Mouse (Mus musculus) skeletal muscle tissue, adult 2 months (tissue): Measurements from ENCODE around the gene Gm4778.
"Not testable (repeated sequence)": the region's sequence is repeated elsewhere in the genome, so short reads cannot be mapped to it uniquely, and the experiment has no call there.

Experiments
- DNase-seq: peaks from one replicate; pipeline ENCODE4 v3.0.0-alpha.2; 2012; ENCODE audit warnings: low read depth, low spot score

Gm4778 gene

DNA sequence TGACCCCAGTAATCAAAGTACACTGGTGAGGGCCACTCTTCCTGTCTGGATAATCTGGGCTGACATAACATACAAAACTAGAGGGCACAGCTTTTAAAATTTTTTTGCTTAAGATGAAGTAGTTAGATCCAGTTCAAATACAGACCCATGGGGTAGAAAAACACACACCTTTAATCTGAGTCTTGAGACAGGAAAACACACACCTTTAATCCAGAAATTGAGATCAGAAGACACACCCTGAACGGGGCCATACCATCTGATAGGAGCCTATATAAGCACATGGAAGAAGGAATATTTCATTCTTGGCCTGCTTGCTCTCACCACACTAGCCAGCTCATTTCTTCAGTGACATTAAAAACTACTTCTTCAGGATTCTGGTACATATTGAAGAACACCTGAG, at the start of gene Gm4778:
Gm4778 (plus strand) TSS at position 301 of the 400 bp plus-strand sequence.
- DNase-seq: not testable (repeated sequence)

- DNase-seq: no peak
Observed at GRCm38 (mm10) chr3:94260598-94260997, 3.2 kb upstream of the Gm4778 start.

GRCm38 (mm10) chr3:94275991-94276390, 12.2 kb downstream of the Gm4778 start:
- DNase-seq: no peak

DNA sequence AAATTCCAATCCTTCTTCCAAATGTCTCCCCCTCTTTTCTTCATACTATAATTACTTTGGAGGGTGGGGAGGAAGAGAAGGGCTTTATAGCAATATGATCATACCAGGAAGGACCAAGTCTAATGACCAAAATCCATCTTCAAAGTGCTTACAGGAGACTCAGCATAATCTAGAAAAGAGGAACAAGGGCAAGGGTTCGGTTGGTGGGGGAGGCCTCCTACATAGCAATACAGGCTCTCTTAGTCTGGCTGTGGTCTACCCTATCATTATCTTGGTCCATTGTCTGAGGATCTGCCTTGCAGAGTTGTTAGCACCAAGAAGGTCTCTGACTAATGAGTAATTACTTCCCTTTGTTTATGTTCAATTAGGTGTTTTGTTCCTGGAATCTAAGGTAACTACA, 41.6 kb downstream of the Gm4778 start:
- no peak for DNase-seq

DNA sequence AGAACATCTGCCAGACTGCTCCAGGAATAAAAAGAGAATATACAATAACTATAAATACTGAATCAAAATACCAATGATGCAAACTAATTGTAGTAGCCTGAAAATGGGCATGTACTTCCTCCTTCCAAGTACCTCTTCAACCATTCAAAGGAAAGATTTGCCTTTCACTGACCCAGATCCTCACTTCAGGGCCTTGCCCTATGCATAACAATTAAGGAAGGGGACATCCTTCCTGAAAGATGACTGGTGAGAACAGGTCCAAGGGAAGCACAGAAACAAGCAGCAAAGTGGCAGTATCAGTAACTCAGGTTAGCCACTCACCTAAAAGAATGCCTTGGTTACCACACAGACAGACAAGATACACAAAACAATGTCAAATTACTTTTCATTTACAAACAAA, 43.1 kb downstream of the Gm4778 start:
- DNase-seq: no peak

- DNase-seq: peak; percentile 97
Observed at GRCm38 (mm10) chr3:94309633-94310363, 46.0 kb downstream of the Gm4778 start, which contains the start of gene Them4. Gene Them4 (plus strand): TSS chr3:94310089.

DNA sequence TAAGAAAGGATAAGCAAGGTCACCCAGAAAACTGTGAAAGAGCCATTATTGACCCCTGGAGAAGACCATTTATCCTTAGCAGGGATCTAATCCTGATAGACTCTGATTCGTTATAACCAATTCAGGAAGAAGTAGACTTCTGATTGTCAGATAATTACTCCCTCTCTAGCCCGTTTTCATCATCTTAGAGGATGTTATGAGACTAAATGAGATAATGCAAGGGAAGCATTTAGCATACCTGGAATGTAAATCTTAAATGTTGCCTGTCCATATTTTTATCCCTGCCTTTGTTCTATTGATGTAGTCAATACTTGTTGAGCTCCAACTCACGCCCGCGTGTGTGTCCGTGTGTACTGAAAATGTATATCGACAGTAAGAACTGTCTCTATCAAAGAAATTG, 46.7 kb downstream of the Gm4778 start:
- no peak for DNase-seq

DNA sequence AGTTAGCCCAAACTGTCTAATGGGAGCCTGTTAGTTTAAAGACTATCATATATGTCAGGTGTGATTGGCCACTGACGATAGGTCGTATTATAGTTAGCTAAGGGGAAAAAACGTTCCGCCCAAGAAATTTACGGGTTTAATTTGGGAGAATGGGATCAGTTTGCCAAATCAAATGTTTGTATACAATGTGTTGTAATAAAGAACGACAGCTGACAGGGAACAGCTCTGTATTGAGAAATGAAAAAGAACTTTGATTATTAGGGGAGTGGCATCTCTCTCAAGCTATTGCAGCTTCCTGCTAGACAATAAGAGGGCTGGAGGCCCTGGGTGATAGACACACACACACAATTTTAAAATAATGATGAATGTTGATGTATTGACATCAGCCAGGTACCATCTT, 47.1 kb downstream of the Gm4778 start:
- DNase-seq: no peak

DNA sequence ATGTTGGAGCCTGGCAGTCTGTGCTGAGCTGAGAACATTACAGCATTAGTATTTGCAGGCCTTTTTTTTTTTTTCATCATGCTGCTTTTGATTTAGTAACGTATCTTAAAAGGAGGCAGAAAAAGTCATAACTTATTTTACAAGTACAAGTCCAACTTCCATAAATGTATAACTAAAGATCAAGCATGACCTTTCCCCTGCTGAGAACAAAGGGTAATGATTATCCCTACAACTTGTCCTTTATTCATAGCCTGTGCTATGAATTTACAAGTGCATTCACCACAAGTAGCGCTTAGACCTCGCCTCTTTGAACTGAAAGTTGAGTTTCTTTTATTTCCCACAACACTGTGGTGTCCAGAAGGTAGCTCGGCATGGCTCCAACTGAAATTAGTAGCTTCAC, 47.5 kb downstream of the Gm4778 start:
- no peak for DNase-seq
